Mouse (Mus musculus): ENCODE data around the gene Ppil4.
A peak's percentile ranks its signal among the peaks of the same experiment; 100 is the strongest.

Gene Ppil4

GRCm38 (mm10) chr10:7824663-7825280, 32.1 kb downstream of the Ppil4 start:
- no peak for DNase-seq (ENCODE audit: low read depth, low spot score)

GRCm38 (mm10) chr10:7825281-7825665, 32.6 kb downstream of the Ppil4 start:
- DNase-seq (ENCODE audit: low read depth, low spot score) = no peak

- DNase-seq (ENCODE audit: low read depth, low spot score) = no peak
These were observed 33.4 kb downstream of the Ppil4 start for GRCm38 (mm10) chr10:7826106-7826505.

GRCm38 (mm10) chr10:7832171-7832676, 39.5 kb downstream of the Ppil4 start, which contains the start of gene Zc3h12d:
Zc3h12d (plus strand) TSS chr10:7832470.
- DNase-seq (ENCODE audit: low read depth, low spot score) = peak; percentile 65

GRCm38 (mm10) chr10:7833377-7834165, 40.9 kb downstream of the Ppil4 start:
- DNase-seq (ENCODE audit: low read depth, low spot score) = peak; percentile 7

GRCm38 (mm10) chr10:7834671-7835225, 42.1 kb downstream of the Ppil4 start:
- DNase-seq (ENCODE audit: low read depth, low spot score) = no peak

- DNase-seq (ENCODE audit: low read depth, low spot score) = no peak
These were observed 44.2 kb downstream of the Ppil4 start for GRCm38 (mm10) chr10:7836902-7837301.

- no peak for DNase-seq (ENCODE audit: low read depth, low spot score)
These were observed 44.8 kb downstream of the Ppil4 start for GRCm38 (mm10) chr10:7837446-7837845.

- DNase-seq (ENCODE audit: low read depth, low spot score) = no peak
These were observed 45.3 kb downstream of the Ppil4 start for GRCm38 (mm10) chr10:7838036-7838435.

- DNase-seq (ENCODE audit: low read depth, low spot score) = no peak
These were observed 46.3 kb downstream of the Ppil4 start for GRCm38 (mm10) chr10:7838874-7839421.

- DNase-seq (ENCODE audit: low read depth, low spot score) = no peak
These were observed 47.1 kb downstream of the Ppil4 start for GRCm38 (mm10) chr10:7839551-7840352.

- no peak for DNase-seq (ENCODE audit: low read depth, low spot score)
These were observed 47.7 kb downstream of the Ppil4 start for GRCm38 (mm10) chr10:7840353-7840733.

GRCm38 (mm10) chr10:7840785-7841184, 48.1 kb downstream of the Ppil4 start:
- no peak for DNase-seq (ENCODE audit: low read depth, low spot score)

GRCm38 (mm10) chr10:7841571-7842080, 48.9 kb downstream of the Ppil4 start:
- peak; percentile 15 for DNase-seq (ENCODE audit: low read depth, low spot score)

- no peak for DNase-seq (ENCODE audit: low read depth, low spot score)
These were observed 50.5 kb downstream of the Ppil4 start for GRCm38 (mm10) chr10:7843181-7843580.

- no peak for DNase-seq (ENCODE audit: low read depth, low spot score)
These were observed 51.5 kb downstream of the Ppil4 start for GRCm38 (mm10) chr10:7844161-7844560.

- no peak for DNase-seq (ENCODE audit: low read depth, low spot score)
These were observed 52.4 kb downstream of the Ppil4 start for GRCm38 (mm10) chr10:7845136-7845535.

GRCm38 (mm10) chr10:7845991-7846390, 53.3 kb downstream of the Ppil4 start:
- no peak for DNase-seq (ENCODE audit: low read depth, low spot score)

- no peak for DNase-seq (ENCODE audit: low read depth, low spot score)
These were observed 54.5 kb downstream of the Ppil4 start for GRCm38 (mm10) chr10:7847166-7847605.

- DNase-seq (ENCODE audit: low read depth, low spot score) = no peak
These were observed 59.2 kb downstream of the Ppil4 start for GRCm38 (mm10) chr10:7851891-7852290.

- DNase-seq (ENCODE audit: low read depth, low spot score) = no peak
These were observed 67.8 kb downstream of the Ppil4 start for GRCm38 (mm10) chr10:7860494-7860893.

Measured in ZHBTc4 (cell line).